Mouse (Mus musculus) heart, embryonic 14.5 days (tissue): ENCODE results near the gene Cpa1. TPM values are rescaled to one million over a fixed set of nuclear protein-coding genes. Genes with fewer than 3 reads are reported as not detected.

Experiments
- ATAC-seq: fragments of 200-750 bp; cut with Nextera tagmentation; 2 replicates; pipeline ENCODE4 v1.8.0; 2017; ENCODE audit warnings: low read depth, moderate TSS enrichment; ENCODE audit not compliant: insufficient number of reproducible peaks, insufficient read depth, low FRiP score
- H3K27ac ChIP-seq, 2 experiments: fragments of 200-500 bp in 1 of 2; fragments of 300-500 bp in 1 of 2; sonication (generic) in 1 of 2; replicated peaks in 1 of 2; 2 replicates each; pipeline ENCODE4 v1.5.1; 2012 to 2014; ENCODE audit warnings: low read depth in 2 of 2, low read length in 2 of 2, control low read depth in 1 of 2, mild to moderate bottlenecking in 1 of 2, mixed read lengths in 1 of 2; ENCODE audit not compliant: control insufficient read depth in 1 of 2, insufficient read depth in 1 of 2
- H3K27me3 ChIP-seq: fragments of 300-500 bp; sonication (generic); 2 replicates; pipeline ENCODE4 v1.6.1; 2014; ENCODE audit warnings: mild to moderate bottlenecking, low read length, control low read depth; ENCODE audit not compliant: control insufficient read depth, insufficient read depth
- H3K36me3 ChIP-seq: fragments of 300-500 bp; sonication (generic); 2 replicates; pipeline ENCODE4 v1.6.1; 2014; ENCODE audit warnings: mild to moderate bottlenecking, control low read depth, low read length, mixed read lengths; ENCODE audit not compliant: control insufficient read depth, insufficient read depth
- H3K4me1 ChIP-seq, 2 experiments: fragments of 200-500 bp in 1 of 2; fragments of 300-500 bp in 1 of 2; sonication (generic) in 1 of 2; 2 replicates each; pipeline ENCODE4 v1.6.1; 2012 to 2014; ENCODE audit warnings: low read length in 2 of 2, control low read depth in 1 of 2, mixed read lengths in 1 of 2; ENCODE audit not compliant: control insufficient read depth in 2 of 2, insufficient read depth in 2 of 2
- H3K4me2 ChIP-seq: fragments of 300-500 bp; sonication (generic); 2 replicates; pipeline ENCODE4 v1.6.1; 2014; ENCODE audit warnings: mild to moderate bottlenecking, low read length
- H3K4me3 ChIP-seq, 2 experiments: fragments of 200-500 bp in 1 of 2; fragments of 300-500 bp in 1 of 2; sonication (generic) in 1 of 2; 2 replicates each; pipeline ENCODE4 v1.5.1; 2012 to 2014; ENCODE audit warnings: low read length in 2 of 2, mild to moderate bottlenecking in 2 of 2, control low read depth in 1 of 2, low read depth in 1 of 2, moderate library complexity in 1 of 2; ENCODE audit not compliant: control insufficient read depth in 1 of 2, insufficient read depth in 1 of 2
- H3K9ac ChIP-seq: fragments of 300-500 bp; sonication (generic); 2 replicates; pipeline ENCODE4 v1.6.1; 2014; ENCODE audit warnings: mild to moderate bottlenecking, low read length
- H3K9me3 ChIP-seq: fragments of 300-500 bp; sonication (generic); 2 replicates; pipeline ENCODE4 v1.6.1; 2016; ENCODE audit warnings: low read length, control low read depth; ENCODE audit not compliant: control insufficient read depth
- WGBS: fragments of 180-500 bp; shearing (Covaris S2); extraction: QIAGEN DNeasy Blood & Tissue Kit; methylation state at CpG from one replicate; pipeline ENCODE4 v1.1.7; 2014; 5-methylcytosine and 5-hydroxymethylcytosine counted together
- polyA plus RNA-seq: library from polyadenylated mRNA; unstranded; fragments of >200 nt; fragmentation: Nextera tagmentation; extraction: Ambion mirVana; gene quantifications from 2 replicates; pipeline ENCODE4 v1.2.1, GENCODE M21; 2014

Gene Cpa1
- polyA plus RNA-seq, 1 experiment from 2014 or later: 4.5 TPM

DNA sequence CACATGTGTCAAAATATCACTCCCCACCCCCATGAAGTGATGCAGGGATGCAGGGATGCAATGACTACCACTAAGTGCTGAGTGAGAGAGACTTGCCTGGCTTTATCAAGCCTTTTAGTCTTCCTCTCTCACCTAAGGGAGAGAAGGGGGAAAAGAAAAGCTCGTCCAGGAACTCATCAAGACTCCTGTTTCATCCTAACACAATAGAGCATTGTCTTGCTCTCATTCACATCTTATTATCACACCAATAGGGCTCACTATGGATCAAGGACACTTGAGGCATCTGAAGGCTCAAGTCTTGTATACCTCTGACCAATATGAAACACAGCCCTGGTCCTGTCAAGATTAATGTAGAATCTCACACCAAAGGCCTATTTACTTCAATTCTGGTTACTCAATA, 38.0 kb upstream of the Cpa1 start:
- Histone ChIP-seq H3K9me3 (no peaks in the 10 kb centered on the region), H3K9ac (no peak overlapping the region), H3K4me1 (no peaks in the 10 kb centered on the region), H3K36me3 (no peaks in the 10 kb centered on the region), H3K27me3 (no peaks in the 10 kb centered on the region), H3K4me2 (no peak overlapping the region), H3K27ac (no peak overlapping the region), H3K4me3 (no peak overlapping the region)
- WGBS: 84% methylated on average over 1 of the region's 1 CpGs
- ATAC-seq: no peak

DNA sequence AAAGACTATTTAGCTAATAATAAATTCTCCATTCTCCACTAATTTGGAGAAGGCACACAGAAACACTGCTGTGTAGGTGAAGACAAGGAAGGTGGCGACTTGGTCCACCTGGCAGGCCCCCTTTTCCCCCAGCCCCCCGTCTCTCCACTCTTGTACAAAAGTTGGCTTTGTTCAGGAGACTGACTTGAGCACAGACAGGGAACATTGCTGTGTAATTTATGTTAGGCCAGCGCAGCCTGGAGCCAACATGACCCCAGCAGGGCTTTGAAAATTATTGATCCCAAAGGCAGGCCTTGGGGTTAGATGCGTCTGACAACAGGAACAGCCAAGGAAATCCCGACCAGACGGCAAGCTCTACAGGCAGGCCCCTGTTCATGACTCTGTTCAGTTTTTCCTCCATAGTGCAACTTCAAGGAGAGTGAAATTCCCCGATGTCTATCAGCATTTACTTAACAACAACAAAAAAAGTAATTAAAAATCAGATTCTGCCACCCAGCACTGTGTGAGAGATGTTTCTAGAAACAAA, 34.6 kb upstream of the Cpa1 start:
- Histone ChIP-seq H3K9ac (no peak overlapping the region), H3K4me2 (no peak overlapping the region), H3K36me3 (no peaks in the 10 kb centered on the region), H3K4me3 (no peak overlapping the region), H3K4me1 (no peaks in the 10 kb centered on the region), H3K27ac (no peak overlapping the region), H3K27me3 (no peaks in the 10 kb centered on the region), H3K9me3 (no peaks in the 10 kb centered on the region)
- ATAC-seq: no peak
- WGBS: 75% methylated on average over 7 of the region's 7 CpGs

DNA sequence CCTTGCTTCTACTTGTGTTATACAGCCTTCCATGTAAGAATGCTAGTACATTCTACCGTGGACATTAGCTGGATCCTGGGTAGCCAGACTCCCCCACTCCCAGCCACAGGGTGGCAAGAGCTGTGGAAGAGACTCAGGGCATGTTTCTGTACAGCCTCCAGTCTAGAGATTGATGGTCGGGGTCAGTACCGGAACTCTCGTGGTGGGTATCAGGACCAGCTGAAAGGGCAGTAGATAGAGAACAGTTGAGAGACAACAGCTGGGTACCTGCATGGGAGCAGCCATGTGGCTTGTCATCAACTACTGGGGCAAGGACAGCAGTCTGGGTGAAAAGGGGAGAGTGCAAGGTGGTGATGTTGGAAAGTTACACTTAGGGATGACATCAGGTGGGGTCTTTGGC, 33.9 kb upstream of the Cpa1 start:
- Histone ChIP-seq H3K4me1 (no peaks in the 10 kb centered on the region), H3K36me3 (no peaks in the 10 kb centered on the region), H3K9me3 (no peaks in the 10 kb centered on the region), H3K4me3 (no peak overlapping the region), H3K9ac (no peak overlapping the region), H3K27ac (no peak overlapping the region), H3K27me3 (no peaks in the 10 kb centered on the region), H3K4me2 (no peak overlapping the region)
- WGBS: 80% methylated on average over 4 of the region's 4 CpGs
- ATAC-seq: no peak

DNA sequence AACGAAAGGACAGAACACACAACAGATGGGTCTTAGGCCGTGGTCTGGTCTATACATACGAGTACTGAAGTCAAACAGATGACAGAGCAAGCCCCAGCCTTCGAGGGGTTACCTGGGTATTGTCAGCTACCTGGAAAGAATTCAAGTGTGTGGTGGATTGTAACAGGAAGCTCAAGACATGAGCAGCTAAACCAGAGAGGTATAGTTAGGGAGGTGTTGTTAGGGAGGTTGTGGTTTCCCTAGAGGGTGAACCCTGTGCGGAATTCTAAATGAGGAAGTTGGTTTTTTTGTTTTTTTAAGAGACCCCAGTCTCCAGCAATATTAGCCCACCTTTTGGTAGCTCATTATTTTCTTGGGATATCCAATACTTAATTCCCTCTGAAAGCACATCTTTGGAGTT, 33.3 kb upstream of the Cpa1 start:
- Histone ChIP-seq H3K9ac (no peak overlapping the region), H3K9me3 (no peaks in the 10 kb centered on the region), H3K27me3 (no peaks in the 10 kb centered on the region), H3K36me3 (no peaks in the 10 kb centered on the region), H3K27ac (no peak overlapping the region), H3K4me3 (no peak overlapping the region), H3K4me2 (no peak overlapping the region), H3K4me1 (no peaks in the 10 kb centered on the region)
- 81% methylated on average over 5 of the region's 5 CpGs for WGBS
- no peak for ATAC-seq

DNA sequence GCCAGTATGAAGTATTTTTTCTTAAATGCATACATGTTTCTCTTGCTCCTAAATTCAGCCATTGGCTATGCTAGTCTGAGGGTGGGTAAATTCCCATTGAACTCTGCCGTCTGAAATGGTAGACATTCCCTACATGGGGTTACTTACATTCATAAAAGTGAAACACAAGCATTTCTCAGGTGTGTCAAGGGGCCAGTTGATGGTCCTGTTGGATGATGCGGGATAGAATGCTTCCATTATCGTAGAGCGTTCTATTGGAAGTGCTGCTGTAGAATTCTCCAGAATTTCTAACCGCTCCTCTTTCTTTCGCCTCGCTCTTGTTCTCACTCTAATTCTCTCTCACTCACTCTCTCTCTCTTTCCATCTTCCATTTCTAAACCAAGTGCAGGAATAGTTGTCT, 28.3 kb upstream of the Cpa1 start, which contains the start of gene Cpa5:
Gene Cpa5 (plus strand): TSS at position 301 of the 400 bp plus-strand sequence.
- ATAC-seq: no peak
- Histone ChIP-seq H3K4me2 (no peak within 1 kb of the TSS), H3K36me3 (no peaks in the 10 kb centered on the region), H3K27ac (no peak within 1 kb of the TSS), H3K27me3 (0 out of 2 replicates have a peak, but pooled peaks cover 2% of the 10 kb centered on the region), H3K9me3 (no peaks in the 10 kb centered on the region), H3K4me3 (no peak within 1 kb of the TSS), H3K9ac (no peak within 1 kb of the TSS), H3K4me1 (peaks cover under 1% of the 10 kb centered on the region in 2 experiments; a peak in 1 of 4 replicates)
- 96% methylated on average over 7 of the region's 7 CpGs for WGBS

DNA sequence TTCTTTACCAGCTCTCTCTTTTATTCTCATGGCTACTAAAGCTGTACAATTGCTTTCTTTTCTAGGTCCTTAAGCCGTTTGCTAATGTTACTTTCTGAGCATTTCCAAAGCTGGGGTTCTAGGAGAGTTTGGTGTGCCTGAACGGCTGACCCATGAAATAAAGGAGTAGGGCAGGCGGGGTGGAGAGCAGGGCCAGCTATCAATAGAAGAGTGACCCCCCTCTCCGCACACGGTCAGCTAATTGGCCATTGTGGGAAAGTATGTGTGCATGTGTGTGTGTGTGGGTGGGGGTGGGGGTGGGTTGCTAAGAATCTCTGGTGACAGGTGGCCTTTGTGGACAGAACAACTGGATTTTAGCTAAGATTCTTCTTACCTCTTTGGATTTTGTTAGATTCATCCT, 27.8 kb upstream of the Cpa1 start:
- H3K4me3 ChIP-seq: no peak overlapping the region
- H3K36me3 ChIP-seq: no peaks in the 10 kb centered on the region
- no peak overlapping the region for H3K9ac ChIP-seq
- H3K4me2 ChIP-seq: no peak overlapping the region
- WGBS: 79% methylated on average over 5 of the region's 5 CpGs
- H3K4me1 ChIP-seq: peaks cover 3 to 5% of the 10 kb centered on the region in 2 experiments; a peak in 3 of 4 replicates
- H3K9me3 ChIP-seq: no peaks in the 10 kb centered on the region
- H3K27ac ChIP-seq: no peak overlapping the region
- no peak for ATAC-seq
- H3K27me3 ChIP-seq: 0 out of 2 replicates have a peak, but pooled peaks cover 3% of the 10 kb centered on the region

DNA sequence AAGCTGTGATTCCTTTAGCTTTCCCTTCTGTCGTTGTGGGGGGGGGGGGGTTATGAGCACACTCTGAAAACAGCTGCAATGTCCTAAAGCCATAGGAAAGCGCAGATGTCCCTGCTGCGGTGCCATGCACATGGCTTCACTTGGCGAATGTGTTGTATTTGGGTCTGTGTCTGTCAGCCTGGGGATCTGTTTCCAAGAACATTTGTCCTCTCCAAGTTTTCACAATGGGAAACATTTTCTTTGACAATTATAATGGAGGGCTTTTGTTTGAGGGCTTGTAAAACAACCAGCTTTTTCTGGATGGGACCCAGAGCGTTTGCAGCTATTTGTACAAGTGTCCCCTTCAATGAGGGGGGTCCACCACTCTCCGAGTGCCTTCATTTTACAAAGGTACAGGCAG, 24.8 kb upstream of the Cpa1 start:
- Histone ChIP-seq H3K4me3 (no peak overlapping the region), H3K27ac (no peak overlapping the region), H3K27me3 (0 out of 2 replicates have a peak, but pooled peaks cover 3% of the 10 kb centered on the region), H3K4me1 (peaks cover 24 to 33% of the 10 kb centered on the region in 2 experiments), H3K9ac (no peak overlapping the region), H3K36me3 (no peaks in the 10 kb centered on the region), H3K9me3 (no peaks in the 10 kb centered on the region), H3K4me2 (no peak overlapping the region)
- no peak for ATAC-seq
- 84% methylated on average over 6 of the region's 6 CpGs for WGBS

DNA sequence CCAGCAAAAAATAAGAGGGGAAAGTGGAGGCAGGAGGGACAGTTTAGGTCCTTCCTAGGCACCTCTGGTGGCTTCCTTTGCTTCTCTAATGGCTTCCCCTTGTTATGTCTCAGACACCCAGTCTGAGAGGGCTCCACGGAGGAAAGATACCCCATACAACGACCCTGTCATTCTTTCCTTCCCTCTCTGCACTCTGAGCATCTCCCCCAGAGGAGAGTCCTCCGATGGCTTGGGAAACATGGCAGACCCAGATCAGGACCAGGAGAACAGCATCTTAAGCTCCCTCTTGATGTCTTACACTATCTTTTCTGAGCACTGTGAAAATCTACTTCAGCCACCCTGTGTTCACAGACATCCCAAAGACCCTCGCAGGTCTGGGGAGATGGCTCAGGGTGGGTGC, 23.3 kb upstream of the Cpa1 start:
- Histone ChIP-seq H3K9ac (no peak overlapping the region), H3K4me2 (no peak overlapping the region), H3K9me3 (no peaks in the 10 kb centered on the region), H3K4me3 (no peak overlapping the region), H3K4me1 (peaks cover 24 to 44% of the 10 kb centered on the region in 2 experiments), H3K36me3 (no peaks in the 10 kb centered on the region), H3K27me3 (0 out of 2 replicates have a peak, but pooled peaks cover 3% of the 10 kb centered on the region), H3K27ac (no peak overlapping the region)
- ATAC-seq: no peak
- WGBS: 40% methylated on average over 4 of the region's 4 CpGs
